Mouse (Mus musculus) thymus, adult 2 months (tissue): ENCODE results near the gene 1700017B05Rik. TPM values are rescaled to one million over a fixed set of nuclear protein-coding genes. Genes with fewer than 3 reads are reported as not detected.
"Not testable (repeated sequence)": the region's sequence is repeated elsewhere in the genome, so short reads cannot be mapped to it uniquely, and the experiment has no call there.

Experiments
- DNase-seq: peaks from one replicate; pipeline ENCODE4 v3.0.0; 2021
- H3K27ac ChIP-seq: fragments of 200-500 bp; 2 replicates; pipeline ENCODE4 v1.5.1; 2012; ENCODE audit warnings: low read length, control low read depth; ENCODE audit not compliant: control insufficient read depth, insufficient read depth
- H3K27me3 ChIP-seq: fragments of 200-500 bp; 2 replicates; pipeline ENCODE4 v1.6.1; 2012; ENCODE audit warnings: mild to moderate bottlenecking, low read length, moderate library complexity, mixed read lengths; ENCODE audit not compliant: control insufficient read depth, insufficient read depth
- H3K36me3 ChIP-seq: fragments of 200-500 bp; 2 replicates; pipeline ENCODE4 v1.6.1; 2012; ENCODE audit warnings: mild to moderate bottlenecking, low read length, moderate library complexity; ENCODE audit not compliant: control insufficient read depth, insufficient read depth
- H3K4me1 ChIP-seq: fragments of 200-500 bp; replicated peaks from 2 replicates; pipeline ENCODE4 v1.6.1; 2012; ENCODE audit warnings: low read length; ENCODE audit not compliant: control insufficient read depth, insufficient read depth
- H3K4me3 ChIP-seq: fragments of 200-500 bp; 2 replicates; pipeline ENCODE4 v1.5.1; 2012; ENCODE audit warnings: mild to moderate bottlenecking, low read length, control low read depth, moderate library complexity; ENCODE audit not compliant: control insufficient read depth, insufficient read depth
- CTCF ChIP-seq: fragments of 200-500 bp; IDR thresholded peaks from 2 replicates; pipeline ENCODE4 v1.5.1; 2012; ENCODE audit warnings: mild to moderate bottlenecking, control low read depth, low read length, moderate library complexity, borderline replicate concordance; ENCODE audit not compliant: control insufficient read depth, poor library complexity, insufficient read depth; ENCODE audit errors: extremely low read depth
- POLR2A ChIP-seq: fragments of 200-500 bp; IDR thresholded peaks from 2 replicates; pipeline ENCODE4 v1.6.1; 2012; ENCODE audit warnings: mild to moderate bottlenecking, low read length, control low read depth, moderate library complexity; ENCODE audit not compliant: control insufficient read depth, poor library complexity, insufficient read depth; ENCODE audit errors: extremely low read depth
- WGBS: fragments of 180-500 bp; shearing (Covaris S2); methylation state at CpG from one replicate; pipeline ENCODE4 v1.1.7; 2018; 5-methylcytosine and 5-hydroxymethylcytosine counted together
- polyA plus RNA-seq: library from polyadenylated mRNA; depleted of rRNA; stranded (reverse); fragments of >200 nt; gene quantifications from 2 replicates; pipeline ENCODE4 v1.2.3, GENCODE M21; 2012; rRNA removed

1700017B05Rik gene
- 43.5 and 54.4 TPM in 2 replicates for polyA plus RNA-seq

- peaks cover 20% of the 10 kb centered on the region for H3K4me1 ChIP-seq
- peak within 1 kb of the TSS; percentile 48; the same call in 1 of the 2 replicates for H3K27ac ChIP-seq
- TF ChIP-seq CTCF (peak; percentile 95), POLR2A (peak; percentile 85; the same call in 1 of the 2 replicates)
- peaks cover 15% of the 10 kb centered on the region for H3K36me3 ChIP-seq
- peak within 1 kb of the TSS; percentile 95 for H3K4me3 ChIP-seq
- peak; percentile 85 for DNase-seq
- H3K27me3 ChIP-seq, result no peaks in the 10 kb centered on the region
- under 1% methylated on average over 87 of the region's 87 CpGs for WGBS
These were observed at the start of gene 1700017B05Rik for GRCm38 (mm10) chr9:57261913-57262794. Gene 1700017B05Rik, minus strand, starts transcription at chr9:57262612.

GRCm38 (mm10) chr9:57310895-57311294 lies 48.5 kb upstream of the 1700017B05Rik start:
- no peak overlapping the region for H3K4me3 ChIP-seq
- H3K27ac ChIP-seq, result no peak overlapping the region
- TF ChIP-seq CTCF (no peak), POLR2A (no peak)
- H3K27me3 ChIP-seq, result no peaks in the 10 kb centered on the region
- H3K4me1 ChIP-seq, result no peaks in the 10 kb centered on the region
- DNase-seq, result no peak
- 96% methylated on average over 2 of the region's 2 CpGs for WGBS
- no peaks in the 10 kb centered on the region for H3K36me3 ChIP-seq

DNA sequence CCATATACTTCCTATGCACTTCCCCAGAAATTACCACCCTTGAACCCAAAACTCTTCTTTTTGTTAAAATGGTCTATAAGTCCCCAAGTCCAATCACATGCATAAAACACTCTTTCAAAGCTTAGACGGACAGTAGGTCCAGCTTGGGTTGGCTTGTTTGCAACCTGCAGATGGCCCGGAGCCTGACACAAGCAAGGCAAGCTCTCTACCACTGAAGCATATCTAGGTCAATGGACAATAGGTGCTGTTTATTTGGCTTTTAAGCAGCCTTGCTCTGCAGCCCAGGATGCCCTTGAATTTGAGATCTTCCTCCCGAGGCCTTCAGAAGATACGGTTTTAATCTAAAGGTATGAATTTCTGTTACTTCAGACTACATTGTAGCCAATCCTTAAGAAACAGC lies 46.9 kb upstream of the 1700017B05Rik start:
- 96% methylated on average over 4 of the region's 4 CpGs for WGBS
- no peak overlapping the region for H3K4me3 ChIP-seq
- no peak overlapping the region for H3K27ac ChIP-seq
- no peaks in the 10 kb centered on the region for H3K36me3 ChIP-seq
- no peaks in the 10 kb centered on the region for H3K27me3 ChIP-seq
- no peak for TF ChIP-seq CTCF
- TF ChIP-seq POLR2A, result no peak
- H3K4me1 ChIP-seq, result no peaks in the 10 kb centered on the region
- DNase-seq, result no peak

GRCm38 (mm10) chr9:57307456-57307855 lies 45.0 kb upstream of the 1700017B05Rik start:
- Histone ChIP-seq H3K36me3 (no peaks in the 10 kb centered on the region), H3K4me3 (no peak overlapping the region), H3K4me1 (peaks cover 3% of the 10 kb centered on the region), H3K27me3 (no peaks in the 10 kb centered on the region), H3K27ac (no peak overlapping the region)
- WGBS, result 98% methylated on average over 4 of the region's 4 CpGs
- TF ChIP-seq CTCF (no peak), POLR2A (no peak)
- DNase-seq, result no peak

- peaks cover 17% of the 10 kb centered on the region for H3K4me1 ChIP-seq
- not testable (repeated sequence) for H3K27me3 ChIP-seq, H3K4me3 ChIP-seq, DNase-seq, H3K27ac ChIP-seq, H3K36me3 ChIP-seq
- 97% methylated on average over 4 of the region's 4 CpGs for WGBS
These were observed 42.3 kb upstream of the 1700017B05Rik start for GRCm38 (mm10) chr9:57304716-57305115.

DNA sequence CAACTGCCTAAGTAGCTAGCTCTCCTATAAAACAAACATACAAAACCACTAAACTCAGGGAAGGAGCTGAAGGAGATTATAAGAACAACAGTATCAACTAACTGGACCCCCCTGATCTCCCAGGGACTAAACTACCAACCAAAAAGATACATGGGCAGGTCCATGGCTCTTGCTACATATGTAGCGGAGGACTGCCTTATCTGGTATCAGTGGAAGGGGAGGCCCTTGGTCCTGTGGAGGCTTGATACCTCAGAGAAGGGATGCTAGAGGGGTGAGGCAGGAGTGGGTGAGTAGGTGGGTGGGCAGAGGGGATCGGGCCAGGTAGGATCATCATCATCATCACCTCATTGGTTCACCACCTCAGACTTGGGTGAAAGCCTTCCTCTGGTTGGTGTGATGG lies 41.8 kb upstream of the 1700017B05Rik start:
- peaks cover 17% of the 10 kb centered on the region for H3K4me1 ChIP-seq
- WGBS, result 100% methylated on average over 2 of the region's 2 CpGs
- no peak for DNase-seq

DNA sequence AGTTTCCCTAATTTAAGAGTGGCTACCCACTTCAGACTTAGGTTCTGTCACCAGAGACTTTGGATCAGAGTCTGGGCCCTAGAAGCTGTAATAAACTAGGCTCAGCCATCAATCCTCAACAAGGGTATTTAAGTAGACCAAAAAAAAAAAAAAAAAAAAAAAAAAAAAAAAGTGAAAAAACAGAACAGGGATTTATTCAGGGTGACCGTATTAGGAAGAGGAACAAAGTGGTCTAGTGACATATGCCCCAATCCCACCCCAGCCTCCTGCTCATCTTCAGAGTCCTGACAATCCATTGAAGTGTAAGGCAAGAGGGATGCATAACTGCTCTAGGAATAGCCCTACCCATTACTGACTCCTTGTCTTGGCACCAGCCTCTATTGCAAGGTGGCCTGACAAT lies 40.9 kb upstream of the 1700017B05Rik start:
- H3K4me3 ChIP-seq, result no peak overlapping the region
- TF ChIP-seq POLR2A, result no peak
- TF ChIP-seq CTCF, result no peak
- WGBS, result 100% methylated on average over 1 of the region's 1 CpGs
- H3K27ac ChIP-seq, result no peak overlapping the region
- H3K36me3 ChIP-seq, result no peaks in the 10 kb centered on the region
- DNase-seq, result no peak
- H3K4me1 ChIP-seq, result peaks cover 17% of the 10 kb centered on the region
- no peaks in the 10 kb centered on the region for H3K27me3 ChIP-seq

More for the DNA sequence above, 41.8 kb upstream of the 1700017B05Rik start:
- Histone ChIP-seq H3K27me3 (no peaks in the 10 kb centered on the region), H3K27ac (no peak overlapping the region), H3K4me3 (no peak overlapping the region), H3K36me3 (no peaks in the 10 kb centered on the region)
- TF ChIP-seq CTCF, result no peak
- TF ChIP-seq POLR2A, result no peak
